Mouse (Mus musculus) lung, adult 2 months (tissue): ENCODE measurements at regions not wholly inside any gene's neighbourhood (a gene's known extent, or its start where the extent isn't known, plus 50 kb on each side); places are given as distances from the start of the nearest gene placed in this dataset.

ENCODE experiments used
- DNase-seq: peaks from one replicate; pipeline ENCODE4 v3.0.0; 2022
- H3K4me1 ChIP-seq: fragments of 200-500 bp; 2 replicates; pipeline ENCODE4 v1.6.1; 2011; ENCODE audit warnings: low read length; ENCODE audit not compliant: control insufficient read depth, insufficient read depth
- H3K4me3 ChIP-seq: fragments of 200-500 bp; replicated peaks from 2 replicates; pipeline ENCODE3; 2011; ENCODE audit warnings: low read depth, mild to moderate bottlenecking, control low read depth, low read length; ENCODE audit errors: extremely low read depth
- CTCF ChIP-seq: fragments of 200-500 bp; IDR thresholded peaks from 2 replicates; pipeline ENCODE4 v1.5.1; 2011; ENCODE audit warnings: mild to moderate bottlenecking, low read length, control low read depth; ENCODE audit not compliant: insufficient read depth
- POLR2A ChIP-seq: fragments of 200-500 bp; IDR thresholded peaks from 2 replicates; pipeline ENCODE4 v1.6.1; 2011; ENCODE audit warnings: low read depth, mild to moderate bottlenecking, control low read depth, low read length, borderline replicate concordance; ENCODE audit errors: extremely low read depth
- WGBS: fragments of 180-500 bp; shearing (Covaris S2); methylation state at CpG from one replicate; pipeline ENCODE4 v1.1.7; 2018; 5-methylcytosine and 5-hydroxymethylcytosine counted together

DNA sequence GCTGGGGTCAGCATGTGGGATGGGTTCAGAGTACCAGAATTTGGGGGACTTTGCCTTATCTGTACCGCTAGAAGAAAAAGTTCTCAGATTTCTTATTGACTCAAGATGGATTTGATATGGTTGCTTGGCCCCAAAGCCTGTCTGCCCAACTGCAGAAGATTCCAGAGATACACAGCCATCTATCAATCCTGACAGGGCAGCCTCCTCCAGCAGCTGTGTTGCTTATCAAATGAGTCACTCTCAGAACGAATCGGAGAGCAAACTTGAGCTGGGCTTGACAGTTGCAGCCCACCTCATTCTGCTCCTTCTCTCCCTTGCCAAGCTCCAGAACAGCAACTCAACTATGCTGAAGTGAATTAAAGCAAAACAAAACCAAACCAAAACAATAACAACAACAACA is 345.9 kb downstream of the Pik3r1 start:
- 22% methylated on average over 3 of the region's 3 CpGs for WGBS
- Histone ChIP-seq H3K4me3 (no peak overlapping the region), H3K4me1 (no peaks in the 10 kb centered on the region)
- TF ChIP-seq CTCF = no peak
- no peak for TF ChIP-seq POLR2A
- DNase-seq = no peak

DNA sequence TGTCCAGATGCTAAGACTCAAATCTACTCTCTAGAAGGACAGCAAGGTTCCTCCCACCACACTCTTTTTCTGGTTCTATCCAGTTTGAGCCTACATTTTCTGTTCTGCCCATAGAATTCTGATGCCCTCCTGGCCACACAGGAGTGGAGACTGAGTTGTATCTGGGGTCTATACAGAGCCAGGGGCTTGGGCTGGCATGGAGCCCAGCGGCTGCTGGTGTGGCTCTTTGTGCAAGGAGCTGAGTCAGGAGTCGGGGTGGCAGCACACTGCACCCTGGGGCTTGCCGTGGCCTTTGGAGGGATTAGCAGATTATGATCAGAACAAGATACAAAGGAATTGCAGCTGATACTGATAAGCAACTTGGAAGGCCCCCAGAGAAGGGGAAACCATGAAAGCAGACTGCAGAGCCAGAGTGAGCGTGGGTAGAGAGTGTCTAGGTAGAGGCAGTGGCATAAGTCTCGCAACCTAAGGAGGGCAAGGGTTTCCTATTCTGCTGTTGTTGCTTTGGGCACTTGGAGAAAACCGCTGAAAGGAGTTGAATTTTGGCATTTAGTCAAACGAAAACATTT is 348.5 kb downstream of the Pik3r1 start:
- TF ChIP-seq POLR2A (no peak), CTCF (no peak)
- WGBS = 77% methylated on average over 7 of the region's 7 CpGs
- Histone ChIP-seq H3K4me3 (no peak overlapping the region), H3K4me1 (no peaks in the 10 kb centered on the region)
- DNase-seq = no peak

DNA sequence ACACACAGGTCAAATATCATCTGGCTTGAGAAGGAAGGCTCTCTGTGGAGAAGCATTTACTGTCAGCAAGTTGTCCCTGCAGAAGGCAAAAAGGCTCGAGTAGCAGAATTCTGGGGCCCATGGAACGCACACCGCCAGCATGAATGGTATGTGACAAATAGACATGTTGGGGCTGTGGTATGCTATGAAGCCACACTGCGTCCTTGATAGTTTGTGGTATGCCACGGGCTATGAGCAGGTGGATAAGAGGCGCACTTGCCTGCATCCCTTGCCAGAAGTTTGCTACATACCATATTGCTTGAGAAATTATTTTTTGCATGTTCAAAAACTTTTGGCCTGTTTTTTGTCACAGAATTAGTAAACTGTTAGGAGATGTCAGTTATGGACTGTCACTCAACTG is 349.7 kb downstream of the Pik3r1 start:
- no peak for DNase-seq
- no peak for TF ChIP-seq CTCF
- TF ChIP-seq POLR2A = no peak
- WGBS = 62% methylated on average over 6 of the region's 6 CpGs
- Histone ChIP-seq H3K4me3 (no peak overlapping the region), H3K4me1 (no peaks in the 10 kb centered on the region)

DNA sequence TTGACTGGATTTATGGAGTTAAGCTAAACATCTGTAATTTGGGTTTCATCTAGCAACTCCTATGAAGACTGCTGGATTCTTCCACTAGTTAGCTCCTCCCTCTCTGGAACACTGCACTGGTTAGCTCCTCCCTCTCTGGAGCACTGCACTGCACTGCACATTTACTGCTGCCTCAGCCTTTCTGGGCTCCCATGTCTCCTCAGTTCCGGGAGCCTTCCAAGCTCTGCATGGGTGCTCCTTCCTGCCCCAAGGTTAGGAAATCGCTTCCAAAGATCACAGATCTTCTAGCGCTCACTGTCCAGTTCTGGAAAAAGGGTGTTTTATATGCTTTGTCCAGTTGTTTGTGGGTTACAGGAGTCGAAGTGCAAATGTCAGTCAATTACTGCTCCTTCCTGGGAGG is 359.1 kb downstream of the Pik3r1 start:
- DNase-seq = no peak
- Histone ChIP-seq H3K4me1 (no peaks in the 10 kb centered on the region), H3K4me3 (no peak overlapping the region)
- WGBS = 75% methylated on average over 4 of the region's 4 CpGs
- TF ChIP-seq CTCF (no peak), POLR2A (no peak)

DNA sequence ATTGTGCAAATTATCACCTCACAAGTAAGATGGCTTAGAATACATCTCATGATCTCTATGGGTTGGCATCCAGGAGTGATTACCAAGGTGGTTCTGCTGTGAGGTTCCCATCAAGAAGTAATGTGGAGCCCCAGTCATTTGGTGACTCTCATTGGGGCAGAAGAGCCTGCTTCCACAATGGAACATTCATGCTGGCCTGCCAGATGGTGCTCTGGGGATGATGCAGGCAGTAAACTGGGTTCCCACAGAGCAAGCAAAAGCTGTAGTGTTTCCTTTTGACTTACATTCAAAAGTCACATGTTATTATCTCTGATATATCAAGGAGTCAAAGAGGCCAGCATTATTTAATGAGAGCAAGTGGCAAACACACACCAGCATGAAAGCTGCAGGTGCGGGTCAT is 360.4 kb downstream of the Pik3r1 start:
- H3K4me1 ChIP-seq = no peaks in the 10 kb centered on the region
- 93% methylated on average over 1 of the region's 1 CpGs for WGBS
- no peak for DNase-seq
- TF ChIP-seq POLR2A (no peak), CTCF (no peak)
- no peak overlapping the region for H3K4me3 ChIP-seq

DNA sequence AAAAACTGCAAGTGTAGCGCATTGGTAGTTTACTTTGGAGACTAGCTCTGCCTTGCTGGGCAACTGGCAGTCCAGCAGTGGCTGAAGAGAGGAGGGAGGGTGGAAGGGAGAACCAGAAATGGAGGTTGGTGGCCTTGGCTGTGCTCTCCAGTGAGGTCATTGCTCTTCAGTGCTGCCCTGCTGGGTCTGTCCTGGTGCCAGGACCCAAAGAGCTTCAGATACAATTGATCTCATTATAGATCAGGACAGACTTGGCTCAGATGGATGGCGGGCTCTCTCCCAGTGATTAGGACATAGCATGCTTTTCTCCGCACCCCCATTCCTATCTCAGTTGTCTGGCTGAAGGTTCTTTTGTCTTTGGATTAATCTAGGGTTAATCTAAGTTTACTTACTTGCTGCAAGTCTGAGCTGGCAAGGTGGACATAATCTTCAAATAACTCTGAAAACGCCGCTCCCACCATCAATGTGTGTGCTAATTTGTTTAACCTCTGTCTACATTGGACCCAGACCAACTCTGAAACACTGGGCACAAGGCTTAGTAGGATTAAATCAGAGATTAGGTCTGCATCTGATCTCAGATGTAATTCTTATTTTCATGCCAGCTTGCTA is 394.3 kb downstream of the Pik3r1 start:
- WGBS = 74% methylated on average over 5 of the region's 5 CpGs
- Histone ChIP-seq H3K4me1 (no peaks in the 10 kb centered on the region), H3K4me3 (no peak overlapping the region)
- peak; percentile 8 for DNase-seq
- TF ChIP-seq CTCF = no peak
- no peak for TF ChIP-seq POLR2A

DNA sequence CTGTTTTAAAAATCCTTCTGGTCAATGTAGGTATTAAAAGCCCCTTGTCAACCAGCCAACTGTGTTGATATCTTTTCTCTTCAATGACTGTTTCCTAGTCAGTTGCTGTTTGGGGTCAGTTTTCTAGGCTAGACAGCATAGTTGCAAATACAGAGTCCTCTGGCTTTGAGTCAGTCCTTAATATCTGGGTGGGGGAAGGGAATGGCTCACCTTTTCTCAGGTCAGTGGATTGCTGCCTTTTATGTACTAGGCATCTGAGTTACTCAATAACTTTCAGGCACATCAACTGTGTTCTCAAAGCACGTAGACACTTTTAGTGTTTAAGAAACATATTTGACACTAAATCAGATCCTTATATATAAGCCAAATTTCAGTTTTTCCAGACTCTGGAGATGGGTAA is 396.1 kb downstream of the Pik3r1 start:
- WGBS = 64% methylated on average over 1 of the region's 1 CpGs
- TF ChIP-seq POLR2A (no peak), CTCF (no peak)
- DNase-seq = no peak
- Histone ChIP-seq H3K4me1 (no peaks in the 10 kb centered on the region), H3K4me3 (no peak overlapping the region)

DNA sequence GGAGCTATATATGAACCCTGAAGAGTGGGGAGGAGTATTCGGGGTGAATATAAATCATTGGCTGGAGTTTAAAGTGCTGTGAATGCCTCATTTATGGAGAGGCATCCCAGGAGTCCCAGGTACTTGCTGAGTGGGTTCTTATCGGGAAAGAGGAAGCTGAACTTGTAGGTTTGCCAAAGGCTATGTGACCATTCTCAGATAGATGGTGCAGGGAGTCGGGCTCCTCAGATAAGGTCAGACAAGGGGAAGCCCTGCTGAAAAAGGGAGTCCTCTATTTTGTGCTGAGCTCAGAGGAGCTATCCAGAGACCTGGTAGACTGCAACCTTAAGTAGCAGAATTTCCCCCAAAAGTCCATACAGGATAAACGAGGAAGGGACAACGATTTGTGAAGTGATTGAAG is 399.8 kb downstream of the Pik3r1 start:
- Histone ChIP-seq H3K4me1 (no peaks in the 10 kb centered on the region), H3K4me3 (no peak overlapping the region)
- WGBS = 58% methylated on average over 5 of the region's 5 CpGs
- DNase-seq = no peak
- no peak for TF ChIP-seq CTCF
- no peak for TF ChIP-seq POLR2A

DNA sequence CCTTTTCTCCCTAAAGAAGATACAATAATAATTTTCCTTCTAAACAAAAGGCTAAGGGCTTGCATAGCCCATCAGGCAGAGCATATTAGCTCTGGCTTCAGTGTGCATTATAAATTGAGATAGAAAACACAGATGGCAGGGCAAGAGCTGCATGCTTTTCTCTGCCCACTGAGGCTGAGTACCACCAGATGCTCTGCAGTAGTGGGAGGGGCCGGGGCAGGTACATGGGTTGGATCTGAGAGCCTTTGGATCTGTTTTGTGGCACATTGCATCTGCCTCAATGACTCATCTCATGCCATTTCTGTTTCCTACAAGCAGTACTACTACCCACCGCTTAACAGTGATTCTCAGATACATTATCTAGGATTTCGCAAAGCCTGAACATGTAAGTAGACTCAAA is 412.7 kb downstream of the Pik3r1 start:
- no peak for DNase-seq
- WGBS = 92% methylated on average over 3 of the region's 3 CpGs
- no peak for TF ChIP-seq CTCF
- no peak for TF ChIP-seq POLR2A
- H3K4me3 ChIP-seq = no peak overlapping the region
- no peaks in the 10 kb centered on the region for H3K4me1 ChIP-seq

DNA sequence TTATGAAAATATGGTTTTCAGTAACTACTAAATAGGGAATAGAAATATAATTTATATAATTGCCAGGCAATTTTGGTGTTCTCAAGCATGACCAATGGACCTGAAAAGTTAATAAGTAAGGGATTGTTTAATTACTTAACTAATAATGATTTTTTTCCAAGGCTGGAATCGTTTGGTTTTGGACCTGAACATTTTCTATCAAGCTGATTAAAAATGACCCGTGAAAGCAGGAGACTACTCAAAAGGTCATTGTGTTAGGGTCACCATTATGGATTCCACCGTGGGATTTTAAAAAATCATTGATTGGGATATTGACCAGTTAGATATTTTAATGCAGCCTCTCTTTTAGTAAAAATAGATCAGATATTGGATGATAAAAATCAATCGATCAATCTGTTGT is 416.9 kb downstream of the Pik3r1 start:
- 81% methylated on average over 4 of the region's 4 CpGs for WGBS
- H3K4me3 ChIP-seq = no peak overlapping the region
- H3K4me1 ChIP-seq = no peaks in the 10 kb centered on the region
- TF ChIP-seq CTCF (no peak), POLR2A (no peak)
- DNase-seq = no peak

DNA sequence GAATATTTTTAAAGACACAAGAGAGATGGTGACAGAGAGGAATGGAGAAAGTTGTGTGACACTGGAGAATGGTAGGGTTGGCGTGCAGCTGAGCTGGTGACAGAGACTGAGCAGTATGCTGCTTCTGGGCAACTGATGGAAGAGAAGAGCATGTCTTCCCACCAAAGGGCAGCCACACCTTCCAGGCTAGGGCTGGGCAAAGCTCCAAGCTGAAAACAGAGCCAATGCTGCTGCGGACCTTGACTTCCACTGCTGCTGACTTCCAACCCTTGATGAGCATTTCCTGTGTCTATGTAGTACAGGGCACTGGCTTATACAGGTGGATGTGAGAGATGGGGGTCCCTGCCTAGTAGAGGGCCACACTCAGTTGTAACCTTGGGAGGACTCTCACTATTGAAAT is 418.7 kb downstream of the Pik3r1 start:
- TF ChIP-seq POLR2A (no peak), CTCF (no peak)
- 75% methylated on average over 2 of the region's 2 CpGs for WGBS
- no peak for DNase-seq
- Histone ChIP-seq H3K4me1 (no peaks in the 10 kb centered on the region), H3K4me3 (no peak overlapping the region)

DNA sequence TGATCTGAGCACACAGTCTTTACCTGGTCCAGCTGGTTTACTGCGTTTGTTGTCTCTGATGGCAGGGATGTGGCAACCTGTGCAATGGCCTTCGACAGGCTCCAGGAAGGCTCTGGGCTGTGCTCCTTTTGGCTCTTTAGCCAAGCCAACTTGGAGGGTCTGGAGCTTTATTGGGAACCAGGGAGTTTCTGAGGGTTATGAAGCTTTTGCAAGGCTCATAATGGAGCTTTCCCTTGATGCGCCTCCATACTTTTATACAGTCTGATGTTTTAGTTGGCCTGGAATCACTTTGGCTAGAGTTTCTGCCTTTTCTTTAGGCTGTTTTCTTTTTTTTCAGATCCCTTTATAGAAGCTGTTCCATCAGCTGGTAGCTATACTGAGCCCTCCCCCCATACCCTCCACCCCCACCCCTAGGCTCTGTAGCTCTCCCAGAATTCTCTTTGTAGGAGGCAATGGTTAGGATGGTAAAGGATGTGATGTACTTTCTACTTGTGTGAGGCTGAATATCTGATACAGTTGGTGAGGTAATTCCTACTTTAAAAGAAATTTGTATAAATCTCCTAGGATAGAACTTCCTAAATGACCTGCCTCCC is 429.6 kb downstream of the Pik3r1 start:
- Histone ChIP-seq H3K4me3 (no peak overlapping the region), H3K4me1 (no peaks in the 10 kb centered on the region)
- WGBS = 80% methylated on average over 3 of the region's 3 CpGs
- DNase-seq = no peak
- TF ChIP-seq POLR2A (no peak), CTCF (no peak)
